8 mouse cellular contexts compared by ENCODE assay signal in the genomic region with DNA sequence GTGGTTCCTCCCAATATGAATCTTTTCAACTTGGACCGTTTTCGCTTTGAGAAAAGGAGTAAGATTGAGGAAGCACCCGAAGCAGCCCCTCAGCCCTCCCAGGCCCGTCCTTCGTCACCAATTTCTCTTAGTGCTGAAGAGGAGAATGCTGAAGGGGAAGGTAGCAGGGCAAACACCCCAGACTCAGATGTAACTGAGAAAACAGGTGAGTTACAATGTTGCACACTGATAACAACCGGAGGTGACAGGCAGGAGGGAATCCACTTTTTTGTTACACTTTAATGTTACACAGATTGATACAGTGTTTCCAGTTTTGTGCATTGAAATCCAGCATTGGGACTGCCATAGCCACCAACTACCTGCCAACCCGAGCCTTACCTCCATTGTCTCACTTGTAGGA. TPM values are rescaled to one million over a fixed set of nuclear protein-coding genes. Genes with fewer than 3 reads are reported as not detected.
A peak's percentile ranks its signal among the peaks of the same experiment; 100 is the strongest.
DNase-seq lines count a peak whose midpoint lies in the region; ATAC-seq lines count a peak whose summit lies in the region.

No protein-coding gene starts in this region.

- H3K4me2 ChIP-seq in embryonic facial prominence, embryonic 13.5 days: peak overlapping the region; percentile 68
- peak overlapping the region; percentile 49 for H3K4me2 ChIP-seq in limb, embryonic 11.5 days (ENCODE audit: low read depth, severe bottlenecking)

- H3K27me3 ChIP-seq in embryonic facial prominence, embryonic 13.5 days: no peaks in the 10 kb centered on the region
- H3K27me3 ChIP-seq in limb, embryonic 11.5 days (ENCODE audit: control insufficient read depth, insufficient read depth, low read length): no peaks in the 10 kb centered on the region

- peak overlapping the region; percentile 97 for H3K27ac ChIP-seq in embryonic facial prominence, embryonic 13.5 days
- peak overlapping the region; percentile 94 for H3K27ac ChIP-seq in limb, embryonic 11.5 days (replicated peaks; ENCODE audit: low read depth, low read length)

- WGBS in embryonic facial prominence, embryonic 13.5 days: 8% methylated on average over 7 of the region's 7 CpGs
- 15% methylated on average over 7 of the region's 7 CpGs for WGBS in limb, embryonic 11.5 days

- peaks cover 8% of the 10 kb centered on the region for H3K4me1 ChIP-seq in embryonic facial prominence, embryonic 13.5 days
- no peaks in the 10 kb centered on the region for H3K4me1 ChIP-seq in limb, embryonic 11.5 days (ENCODE audit: control insufficient read depth, insufficient read depth, low read length)

- DNase-seq in embryo, embryonic 10 days (ENCODE audit: low spot score): peak; percentile 5
- no peak for DNase-seq in embryo, embryonic 9.5 days (ENCODE audit: extremely low spot score)
- peak; percentile 34 for DNase-seq in 3T3-L1 (ENCODE audit: low read depth, low spot score)
- DNase-seq in limb, embryonic 11.5 days (ENCODE audit: low spot score): no peak
- DNase-seq in layer of hippocampus, postnatal 14 days (ENCODE audit: low spot score in 2 of 2): no peak
- no peak for DNase-seq in cerebellum, postnatal 14 days

- H3K9me3 ChIP-seq in embryonic facial prominence, embryonic 13.5 days: no peaks in the 10 kb centered on the region
- no peaks in the 10 kb centered on the region for H3K9me3 ChIP-seq in limb, embryonic 11.5 days (ENCODE audit: control insufficient read depth, low read length)

- H3K36me3 ChIP-seq in embryonic facial prominence, embryonic 13.5 days: peaks cover 37% of the 10 kb centered on the region
- peaks cover 10% of the 10 kb centered on the region for H3K36me3 ChIP-seq in limb, embryonic 11.5 days (ENCODE audit: control insufficient read depth, insufficient read depth, low read length)

- H3K9ac ChIP-seq in embryonic facial prominence, embryonic 13.5 days: peak overlapping the region; percentile 98
- peak overlapping the region; percentile 99 for H3K9ac ChIP-seq in limb, embryonic 11.5 days (ENCODE audit: low read length)

- H3K4me3 ChIP-seq in embryonic facial prominence, embryonic 13.5 days: peak overlapping the region; percentile 78
- peak overlapping the region; percentile 75 for H3K4me3 ChIP-seq in limb, embryonic 11.5 days (ENCODE audit: low read depth, low read length)

- ATAC-seq in embryonic facial prominence, embryonic 13.5 days (ENCODE audit: insufficient number of reproducible peaks, insufficient read depth, low FRiP score, low TSS enrichment, low read depth): no peak
- ATAC-seq in limb, embryonic 11.5 days (ENCODE audit: insufficient number of reproducible peaks, low FRiP score, low TSS enrichment, low read depth): no peak
- peak; percentile 16; the same call in 1 of the 2 replicates for ATAC-seq in neutrophil, adult 5-6 weeks (ENCODE audit: extremely low read depth, insufficient number of reproducible peaks, low FRiP score, poor library complexity, severe bottlenecking)

RNA-seq across cellular contexts. Expression of gene Smarcad1, which starts 0.9 kb away (rescaled TPM):
- polyA plus RNA-seq in embryonic facial prominence, embryonic 13.5 days (2015; fragmentation: Nextera tagmentation; extraction: Ambion mirVana): 83.8 and 97.5 TPM in 2 replicates
- 99.4 and 104 TPM in 2 replicates for polyA plus RNA-seq in limb, embryonic 11.5 days (2014; fragmentation: Nextera tagmentation; extraction: Ambion mirVana)
- total RNA-seq in neutrophil, adult 5-6 weeks (2017): 44.0 and 49.5 TPM in 2 replicates
- total RNA-seq in layer of hippocampus, postnatal 14 days (2021): 10 to 100 TPM; 47.1 to 48.3 TPM

Comparison
In these comparisons a context has a peak if more than half of its experiments do, and no peak if none do; other contexts are left out.
1. DNase-seq: peak in embryo, embryonic 10 days (single experiment) and 3T3-L1 (single experiment); none in embryo, embryonic 9.5 days (single experiment), limb, embryonic 11.5 days (single experiment), layer of hippocampus, postnatal 14 days (0 of 2) and cerebellum, postnatal 14 days (0 of 2).